Mouse (Mus musculus) intestine, postnatal 0 days (tissue): ENCODE measurements at regions not wholly inside any gene's neighbourhood (a gene's known extent, or its start where the extent isn't known, plus 50 kb on each side); places are given as distances from the start of the nearest gene placed in this dataset.

Experiments used
- ATAC-seq: fragments of 200-750 bp; cut with Nextera tagmentation; 2 replicates; pipeline ENCODE4 v1.8.0; 2017; ENCODE audit warnings: mild to moderate bottlenecking, moderate TSS enrichment, moderate library complexity
- H3K27ac ChIP-seq: fragments of 300-500 bp; sonication (generic); 2 replicates; pipeline ENCODE4 v1.5.1; 2014; ENCODE audit warnings: mild to moderate bottlenecking, low read depth, low read length, moderate library complexity
- H3K27me3 ChIP-seq: fragments of 300-500 bp; sonication (generic); replicated peaks from 2 replicates; pipeline ENCODE4 v1.6.1; 2014; ENCODE audit warnings: low read length, mixed read lengths; ENCODE audit not compliant: control insufficient read depth, insufficient read depth
- H3K36me3 ChIP-seq: fragments of 300-500 bp; sonication (generic); 2 replicates; pipeline ENCODE4 v1.6.1; 2014; ENCODE audit warnings: mild to moderate bottlenecking, moderate library complexity; ENCODE audit not compliant: control insufficient read depth, insufficient read depth
- H3K4me1 ChIP-seq: fragments of 300-500 bp; sonication (generic); replicated peaks from 2 replicates; pipeline ENCODE4 v1.6.1; 2014; ENCODE audit warnings: antibody characterized with exemption, low read length, mixed read lengths; ENCODE audit not compliant: control insufficient read depth, insufficient read depth
- H3K4me2 ChIP-seq: fragments of 300-500 bp; sonication (generic); replicated peaks from 2 replicates; pipeline ENCODE4 v1.6.1; 2014; ENCODE audit warnings: low read depth, mild to moderate bottlenecking, moderate library complexity
- H3K4me3 ChIP-seq: fragments of 300-500 bp; sonication (generic); 2 replicates; pipeline ENCODE4 v1.5.1; 2014; ENCODE audit warnings: low read depth, low read length
- H3K9ac ChIP-seq: fragments of 300-500 bp; sonication (generic); 2 replicates; pipeline ENCODE4 v1.6.1; 2014; ENCODE audit warnings: mild to moderate bottlenecking, low read depth, low read length
- H3K9me3 ChIP-seq: fragments of 300-500 bp; sonication (generic); 2 replicates; pipeline ENCODE4 v1.6.1; 2016; ENCODE audit warnings: mixed run types; ENCODE audit not compliant: control insufficient read depth
- CTCF ChIP-seq: sonication (generic); IDR thresholded peaks from 2 replicates; pipeline ENCODE4 v1.5.1; 2016; ENCODE audit warnings: low read depth, mild to moderate bottlenecking, control low read depth, antibody characterized with exemption, moderate library complexity
- WGBS: fragments of 180-500 bp; shearing (Covaris S2); extraction: QIAGEN DNeasy Blood & Tissue Kit; methylation state at CpG from one replicate; pipeline ENCODE4 v1.1.7; 2014; 5-methylcytosine and 5-hydroxymethylcytosine counted together

DNA sequence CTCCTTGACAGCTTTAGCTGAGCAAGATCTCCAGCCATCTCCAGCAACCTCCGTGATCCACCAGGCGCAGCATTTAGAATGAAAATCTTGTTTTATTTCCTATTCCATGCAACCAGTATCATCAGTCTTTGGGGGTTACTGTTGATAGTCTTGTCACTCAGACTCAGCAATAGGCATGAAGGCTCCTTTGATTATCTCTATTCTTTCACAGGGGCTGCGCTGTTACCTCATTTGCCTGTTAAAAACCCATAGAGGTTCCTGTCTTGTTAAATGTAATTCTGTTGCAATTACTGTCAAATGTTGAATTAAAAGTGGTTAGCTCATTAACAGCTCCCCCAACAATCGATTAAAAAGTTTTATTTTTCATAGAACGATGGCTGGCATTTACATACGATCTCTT is 502.7 kb downstream of the Olfm4 start:
- Histone ChIP-seq H3K36me3 (no peaks in the 10 kb centered on the region), H3K4me1 (no peaks in the 10 kb centered on the region), H3K4me3 (no peak overlapping the region), H3K9ac (no peak overlapping the region), H3K9me3 (no peaks in the 10 kb centered on the region), H3K4me2 (no peak overlapping the region), H3K27me3 (no peaks in the 10 kb centered on the region), H3K27ac (no peak overlapping the region)
- TF ChIP-seq CTCF = no peak
- 80% methylated on average over 6 of the region's 6 CpGs for WGBS
- ATAC-seq = no peak

- no peak overlapping the region for H3K4me3 ChIP-seq
- H3K9me3 ChIP-seq = no peaks in the 10 kb centered on the region
- no peaks in the 10 kb centered on the region for H3K27me3 ChIP-seq
- 78% methylated on average over 10 of the region's 10 CpGs for WGBS
- H3K4me1 ChIP-seq = no peaks in the 10 kb centered on the region
- H3K4me2 ChIP-seq = no peak overlapping the region
- no peak for ATAC-seq
- no peak overlapping the region for H3K27ac ChIP-seq
- no peak for TF ChIP-seq CTCF
- H3K36me3 ChIP-seq = no peaks in the 10 kb centered on the region
- no peak overlapping the region for H3K9ac ChIP-seq
These were observed 508.4 kb downstream of the Olfm4 start for GRCm38 (mm10) chr14:80492043-80492900.

GRCm38 (mm10) chr14:80492901-80493279 is 509.0 kb downstream of the Olfm4 start:
- ATAC-seq = no peak
- Histone ChIP-seq H3K4me2 (no peak overlapping the region), H3K36me3 (no peaks in the 10 kb centered on the region), H3K4me1 (no peaks in the 10 kb centered on the region), H3K4me3 (no peak overlapping the region), H3K9ac (no peak overlapping the region), H3K27me3 (no peaks in the 10 kb centered on the region), H3K27ac (no peak overlapping the region), H3K9me3 (no peaks in the 10 kb centered on the region)
- 71% methylated on average over 4 of the region's 4 CpGs for WGBS
- no peak for TF ChIP-seq CTCF

DNA sequence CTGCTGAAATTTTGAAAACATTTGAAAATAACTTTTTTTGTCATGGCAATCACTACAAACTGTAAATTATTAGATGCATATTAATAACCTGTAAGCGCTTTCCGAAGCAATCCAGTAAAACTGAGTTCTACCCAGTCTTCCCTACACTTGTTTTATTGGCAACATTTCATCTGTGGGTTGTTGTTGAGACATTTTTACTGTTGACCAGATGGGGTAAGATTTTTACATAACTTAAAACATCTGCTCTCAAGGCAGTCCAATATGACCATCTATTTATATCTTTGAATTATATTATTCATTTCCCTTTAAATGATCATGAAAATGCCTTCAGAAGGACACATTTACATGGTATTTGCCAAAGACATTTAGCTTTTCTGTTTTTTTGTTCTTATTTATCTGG is 520.5 kb downstream of the Olfm4 start:
- Histone ChIP-seq H3K9me3 (no peaks in the 10 kb centered on the region), H3K9ac (no peak overlapping the region), H3K4me1 (no peaks in the 10 kb centered on the region), H3K4me3 (no peak overlapping the region), H3K27ac (no peak overlapping the region), H3K27me3 (no peaks in the 10 kb centered on the region), H3K36me3 (no peaks in the 10 kb centered on the region), H3K4me2 (no peak overlapping the region)
- no peak for ATAC-seq
- 93% methylated on average over 2 of the region's 2 CpGs for WGBS
- no peak for TF ChIP-seq CTCF

DNA sequence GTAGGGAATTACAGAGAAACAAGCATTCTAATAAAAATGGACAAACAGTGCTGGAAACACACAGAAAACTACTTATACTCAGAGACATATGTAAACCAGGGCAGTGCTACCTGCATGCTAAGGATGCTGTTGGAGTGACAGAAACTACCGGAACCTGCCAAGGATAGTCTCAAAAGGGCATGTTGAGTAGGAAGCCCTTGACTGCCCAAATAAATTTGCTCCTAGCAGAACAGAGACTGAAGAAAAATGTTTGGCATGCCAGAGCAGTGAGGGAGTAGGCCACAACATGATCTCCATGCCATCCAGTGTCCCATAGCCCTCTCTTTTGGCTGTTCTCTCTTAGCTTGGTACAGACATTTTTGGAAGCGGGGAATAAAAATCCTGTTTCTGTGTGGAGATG is 532.7 kb downstream of the Olfm4 start:
- Histone ChIP-seq H3K27ac (no peak overlapping the region), H3K36me3 (no peaks in the 10 kb centered on the region), H3K4me3 (no peak overlapping the region), H3K9me3 (no peaks in the 10 kb centered on the region), H3K27me3 (no peaks in the 10 kb centered on the region), H3K9ac (no peak overlapping the region), H3K4me2 (no peak overlapping the region), H3K4me1 (no peaks in the 10 kb centered on the region)
- WGBS = 91% methylated on average over 2 of the region's 2 CpGs
- no peak for TF ChIP-seq CTCF
- no peak for ATAC-seq

DNA sequence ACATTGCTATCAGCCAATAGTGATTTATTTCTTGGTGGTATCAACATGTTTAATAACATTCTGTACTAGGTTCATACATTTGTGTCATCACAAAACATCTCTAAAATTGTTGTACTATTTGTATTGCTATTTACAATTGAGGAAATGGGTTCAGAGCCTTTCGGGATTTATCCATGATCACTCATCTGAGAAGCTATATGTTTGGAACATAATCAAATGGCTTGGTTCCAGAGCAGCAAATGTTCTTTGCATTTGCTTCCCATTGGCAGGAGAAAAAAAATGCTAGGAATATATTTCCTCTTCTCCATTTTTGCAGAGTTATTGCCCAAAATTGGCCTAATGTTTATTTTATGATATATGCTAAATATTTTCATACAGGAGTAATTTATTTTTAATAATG is 537.3 kb downstream of the Olfm4 start:
- no peak for ATAC-seq
- Histone ChIP-seq H3K4me3 (no peak overlapping the region), H3K9me3 (no peaks in the 10 kb centered on the region), H3K4me1 (no peaks in the 10 kb centered on the region), H3K4me2 (no peak overlapping the region), H3K27ac (no peak overlapping the region), H3K36me3 (no peaks in the 10 kb centered on the region), H3K27me3 (no peaks in the 10 kb centered on the region), H3K9ac (no peak overlapping the region)
- TF ChIP-seq CTCF = no peak
- 68% methylated on average over 1 of the region's 1 CpGs for WGBS
